Mouse (Mus musculus): ENCODE data around the gene Fmod. TPM values are rescaled to one million over a fixed set of nuclear protein-coding genes. Genes with fewer than 3 reads are reported as not detected.

Fmod gene
- total and polyA plus RNA-seq, 3 experiments: not detected

- H3K4me1 ChIP-seq (ENCODE audit: control insufficient read depth in 1 of 2, insufficient read depth in 2 of 2): no peaks in the 10 kb centered on the region
- TF ChIP-seq MAFK (IDR thresholded peaks at IDR 0.05; ENCODE audit: insufficient replicate concordance, low read length) (no peak), HCFC1 (IDR thresholded peaks at IDR 0.05; ENCODE audit: low read depth, low read length) (no peak), CHD1 (IDR thresholded peaks at IDR 0.05; ENCODE audit: low read depth, low read length) (no peak), USF1 (IDR thresholded peaks at IDR 0.05; ENCODE audit: low read depth, low read length) (no peak), KAT2A (IDR thresholded peaks at IDR 0.05; ENCODE audit: insufficient replicate concordance, low read length) (no peak), SIN3A (IDR thresholded peaks at IDR 0.05; ENCODE audit: low read length) (no peak), IRF4 (IDR thresholded peaks at IDR 0.05; ENCODE audit: low read depth, low read length) (no peak), EP300 (IDR thresholded peaks at IDR 0.05; ENCODE audit: low read length) (no peak), TBP (conservative IDR thresholded peaks at IDR 0.05; ENCODE audit: low read depth, low read length) (no peak), RCOR1 (conservative IDR thresholded peaks at IDR 0.05; ENCODE audit: low read depth, low read length) (no peak), MXI1 (IDR thresholded peaks at IDR 0.05; ENCODE audit: low read depth, low read length) (no peak), NRF1 (IDR thresholded peaks at IDR 0.05; ENCODE audit: low read depth, low read length) (no peak), CTCF (conservative IDR thresholded peaks at IDR 0.05 in 1 of 2, IDR thresholded peaks at IDR 0.05 in 1 of 2; ENCODE audit: low read depth in 2 of 2, low read length in 2 of 2) (no peak), SMC3 (IDR thresholded peaks at IDR 0.05; ENCODE audit: low read depth, low read length) (no peak), ETS1 (conservative IDR thresholded peaks at IDR 0.05; ENCODE audit: low read depth, low read length) (no peak), USF2 (conservative IDR thresholded peaks at IDR 0.05; ENCODE audit: low read depth, low read length) (no peak)
- H3K36me3 ChIP-seq (replicated peaks in 1 of 2; ENCODE audit: control insufficient read depth in 1 of 2, insufficient read depth in 1 of 2, low read length in 1 of 2): no peaks in the 10 kb centered on the region
- H3K9ac ChIP-seq (ENCODE audit: insufficient read depth, low read depth): no peak overlapping the region
- no peak overlapping the region for H3K27ac ChIP-seq (ENCODE audit: insufficient read depth, low read depth)
- in situ Hi-C loops (cut with MboI; ENCODE audit: low pct_ligation_motif_present, low pct_unique_long_range_greater_than_20kb, low sequenced_read_pairs) (no loop called here), dilution Hi-C loops (cut with MboI; ENCODE audit: extremely low pct_ligation_motif_present, extremely low pct_unique_long_range_greater_than_20kb, low sequenced_read_pairs) (no loop called here)
- H3K79me2 ChIP-seq (replicated peaks; ENCODE audit: control insufficient read depth, extremely low read depth, insufficient read depth, poor library complexity, severe bottlenecking): no peaks in the 10 kb centered on the region
- H3K4me3 ChIP-seq (replicated peaks in 1 of 3; ENCODE audit: low read depth in 2 of 3, low read length in 2 of 3, poor library complexity in 1 of 3): no peak overlapping the region
- no peaks in the 10 kb centered on the region for H3K9me3 ChIP-seq (replicated peaks; ENCODE audit: low read length)
- no peak for DNase-seq (ENCODE audit: extremely low read depth)
- H3K4me2 ChIP-seq (ENCODE audit: insufficient read depth, low read depth, poor library complexity, severe bottlenecking): no peak overlapping the region
- peaks cover 90% of the 10 kb centered on the region for H3K27me3 ChIP-seq (replicated peaks)
Measured at GRCm38 (mm10) chr1:134038336-134038735, 1.3 kb downstream of the Fmod start.

DNA sequence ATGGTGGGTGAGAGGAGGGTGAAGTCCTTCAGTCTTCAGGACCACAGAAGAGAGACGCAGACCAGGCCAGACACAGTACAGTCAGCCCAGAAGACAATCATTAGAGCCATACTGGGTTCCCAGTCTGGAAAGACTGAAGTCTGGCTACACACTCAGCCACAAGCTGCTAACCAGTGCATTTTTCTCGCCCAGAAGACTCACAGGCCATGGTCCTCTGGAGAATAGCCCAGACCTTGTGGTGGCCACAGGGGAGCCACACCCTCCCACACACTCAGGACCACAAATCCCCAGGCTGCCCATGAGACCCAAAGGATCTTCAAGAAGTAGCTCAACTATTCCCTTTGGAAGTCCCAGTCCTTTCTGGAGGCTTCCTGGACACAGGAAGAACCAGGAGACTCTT, 2.3 kb downstream of the Fmod start:
- Histone ChIP-seq H3K4me2 (ENCODE audit: insufficient read depth, low read depth, poor library complexity, severe bottlenecking) (no peak overlapping the region), H3K27ac (ENCODE audit: insufficient read depth, low read depth) (no peak overlapping the region), H3K36me3 (replicated peaks in 1 of 2; ENCODE audit: control insufficient read depth in 1 of 2, insufficient read depth in 1 of 2, low read length in 1 of 2) (no peaks in the 10 kb centered on the region), H3K79me2 (replicated peaks; ENCODE audit: control insufficient read depth, extremely low read depth, insufficient read depth, poor library complexity, severe bottlenecking) (no peaks in the 10 kb centered on the region), H3K9ac (ENCODE audit: insufficient read depth, low read depth) (no peak overlapping the region), H3K9me3 (replicated peaks; ENCODE audit: low read length) (no peaks in the 10 kb centered on the region), H3K27me3 (replicated peaks) (peaks cover 89% of the 10 kb centered on the region), H3K4me1 (ENCODE audit: control insufficient read depth in 1 of 2, insufficient read depth in 2 of 2) (peaks cover under 1 to 3% of the 10 kb centered on the region in 2 experiments; a peak in 2 of 4 replicates), H3K4me3 (replicated peaks in 1 of 3; ENCODE audit: low read depth in 2 of 3, low read length in 2 of 3, poor library complexity in 1 of 3) (no peak overlapping the region)
- in situ Hi-C loops (cut with MboI; ENCODE audit: low pct_ligation_motif_present, low pct_unique_long_range_greater_than_20kb, low sequenced_read_pairs) (no loop called here), dilution Hi-C loops (cut with MboI; ENCODE audit: extremely low pct_ligation_motif_present, extremely low pct_unique_long_range_greater_than_20kb, low sequenced_read_pairs) (no loop called here)
- TF ChIP-seq BHLHE40 (IDR thresholded peaks at IDR 0.05; ENCODE audit: low read depth, low read length) (no peak), MEF2A (IDR thresholded peaks at IDR 0.05; ENCODE audit: borderline replicate concordance, low read depth, low read length) (no peak), CTCF (conservative IDR thresholded peaks at IDR 0.05 in 1 of 2, IDR thresholded peaks at IDR 0.05 in 1 of 2; ENCODE audit: low read depth in 2 of 2, low read length in 2 of 2) (no peak), CHD2 (IDR thresholded peaks at IDR 0.05; ENCODE audit: low read length) (no peak), ZC3H11A (IDR thresholded peaks at IDR 0.05; ENCODE audit: low read depth, low read length) (no peak), MXI1 (IDR thresholded peaks at IDR 0.05; ENCODE audit: low read depth, low read length) (no peak), RCOR1 (conservative IDR thresholded peaks at IDR 0.05; ENCODE audit: low read depth, low read length) (no peak), MAZ (IDR thresholded peaks at IDR 0.05; ENCODE audit: low read depth, low read length) (no peak), HCFC1 (IDR thresholded peaks at IDR 0.05; ENCODE audit: low read depth, low read length) (no peak), SIN3A (IDR thresholded peaks at IDR 0.05; ENCODE audit: low read length) (no peak)
- DNase-seq (ENCODE audit: extremely low read depth): no peak
